In genomic region chr16:85144401-85144800, GRCm38 (mm10) we compare ENCODE assay signal across 14 mouse cellular contexts.
"Had no signal": no experiment of that assay in that cellular context is flagged by ENCODE, and none has a peak within 500 bp of the region (broad histone marks: within the 10 kb centered on the region; RNA-seq: fewer than 3 reads in every experiment).

No protein-coding gene starts in this region.

- H3K27ac ChIP-seq: left cerebral cortex, adult 2 months; limb, embryonic 15.5 days; liver, embryonic 13.5 days; lung, embryonic 15.5 days; macrophage; midbrain, embryonic 15.5 days; neural tube, embryonic 12.5 days had no signal

- H3K4me2 ChIP-seq: limb, embryonic 15.5 days; liver, embryonic 13.5 days; lung, embryonic 15.5 days; midbrain, embryonic 11.5 days; midbrain, embryonic 15.5 days; neural tube, embryonic 12.5 days had no signal

- H3K27me3 ChIP-seq: limb, embryonic 15.5 days; liver, embryonic 13.5 days; lung, embryonic 15.5 days; megakaryocyte, embryonic 14.5 days; midbrain, embryonic 15.5 days; neural tube, embryonic 12.5 days had no signal

- H3K9me3 ChIP-seq: limb, embryonic 15.5 days; liver, embryonic 13.5 days; lung, embryonic 15.5 days; midbrain, embryonic 15.5 days; neural tube, embryonic 12.5 days had no signal

- H3K9ac ChIP-seq: limb, embryonic 15.5 days; liver, embryonic 13.5 days; liver, postnatal 0 days; lung, embryonic 15.5 days; midbrain, embryonic 15.5 days; neural tube, embryonic 12.5 days had no signal

- H3K4me1 ChIP-seq: megakaryocyte, embryonic 14.5 days had no signal

- H3K36me3 ChIP-seq: limb, embryonic 15.5 days; liver, embryonic 13.5 days; lung, embryonic 15.5 days; midbrain, embryonic 15.5 days had no signal

- DNase-seq: kidney, postnatal 14 days; liver, embryonic 13.5 days; liver, postnatal 0 days; lung, postnatal 14 days; right cerebral cortex, adult 18-20 months; spleen, adult 18-20 months had no signal

- H3K4me3 ChIP-seq: left cerebral cortex, adult 2 months; limb, embryonic 15.5 days; liver, embryonic 13.5 days; lung, embryonic 15.5 days; megakaryocyte, embryonic 14.5 days; midbrain, embryonic 15.5 days; neural tube, embryonic 12.5 days had no signal

- ATAC-seq: liver, postnatal 0 days had no signal
